In genomic region chr14:50958289-50958995, GRCm38 (mm10) we compare ENCODE assay signal across 14 mouse cellular contexts. TPM values are rescaled to one million over a fixed set of nuclear protein-coding genes. Genes with fewer than 3 reads are reported as not detected.
"Had no signal": no experiment of that assay in that cellular context is flagged by ENCODE, and none has a peak within 500 bp of the region (broad histone marks: within the 10 kb centered on the region; RNA-seq: fewer than 3 reads in every experiment).

No protein-coding gene starts in this region.

RNA-seq across cellular contexts. Expression of gene Pnp2, which starts 2.6 kb away (rescaled TPM):
- total RNA-seq: hindbrain, postnatal 0 days had no signal
- polyA plus RNA-seq: heart, embryonic 13.5 days had no signal

RNA-seq across cellular contexts. Expression of gene Gm49342, which starts 14.1 kb away (rescaled TPM):
- polyA plus RNA-seq: heart, embryonic 11.5 days; heart, embryonic 13.5 days; heart, embryonic 15.5 days; heart, postnatal 0 days; hindbrain, embryonic 11.5 days; hindbrain, embryonic 13.5 days; hindbrain, embryonic 15.5 days; hindbrain, postnatal 0 days; intestine, embryonic 14.5 days; intestine, embryonic 16.5 days; kidney, embryonic 15.5 days; kidney, postnatal 0 days; limb, embryonic 11.5 days; limb, embryonic 13.5 days had no signal
